ENCODE assay signal across 15 mouse cellular contexts in the genomic region with DNA sequence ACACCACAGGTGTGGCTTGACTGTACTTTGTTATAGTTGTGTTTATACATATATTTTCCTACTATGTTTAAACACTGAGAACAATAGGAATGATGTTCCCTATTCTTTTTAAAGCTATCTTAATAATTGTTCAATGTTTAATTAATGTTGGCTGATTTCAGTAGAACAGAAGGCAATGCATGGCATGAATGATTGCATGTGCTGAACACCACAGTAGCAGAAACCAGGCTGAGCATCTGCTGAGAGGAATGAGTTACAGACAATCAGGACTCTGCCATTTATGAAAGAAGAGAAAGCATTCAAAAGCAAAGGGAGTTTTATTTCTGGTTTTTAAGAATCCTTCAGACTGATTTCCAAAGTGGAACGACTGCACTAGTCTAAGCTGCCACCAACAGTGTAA.
"Had no signal": no experiment of that assay in that cellular context is flagged by ENCODE, and none has a peak within 500 bp of the region (broad histone marks: within the 10 kb centered on the region; RNA-seq: fewer than 3 reads in every experiment).

No protein-coding gene starts in this region.

- H3K4me3 ChIP-seq: limb, embryonic 12.5 days; liver, embryonic 13.5 days; midbrain, embryonic 13.5 days; myocyte; neural tube, embryonic 15.5 days; stomach, embryonic 15.5 days had no signal

- ATAC-seq: intestine, embryonic 16.5 days; midbrain, embryonic 13.5 days had no signal

- H3K36me3 ChIP-seq: limb, embryonic 12.5 days; liver, embryonic 13.5 days; midbrain, embryonic 13.5 days; neural tube, embryonic 15.5 days; stomach, embryonic 15.5 days had no signal

- H3K4me1 ChIP-seq: limb, embryonic 12.5 days; liver, embryonic 13.5 days; midbrain, embryonic 13.5 days; neural tube, embryonic 15.5 days; stomach, embryonic 15.5 days had no signal

- H3K9me3 ChIP-seq: limb, embryonic 12.5 days; liver, embryonic 13.5 days; midbrain, embryonic 13.5 days; neural tube, embryonic 15.5 days; stomach, embryonic 15.5 days had no signal

- DNase-seq: kidney, adult 8-10 months; kidney, postnatal 25 days; liver; liver, embryonic 13.5 days; lung, adult 18-20 months; right cerebral cortex, postnatal 4 days; spleen, adult 18-20 months; thymus, adult 2 months; thymus, postnatal 25 days had no signal

- H3K27me3 ChIP-seq: limb, embryonic 12.5 days; liver, embryonic 13.5 days; midbrain, embryonic 13.5 days; neural tube, embryonic 15.5 days; stomach, embryonic 15.5 days had no signal

- H3K27ac ChIP-seq: limb, embryonic 12.5 days; liver, embryonic 13.5 days; midbrain, embryonic 13.5 days; neural tube, embryonic 15.5 days; stomach, embryonic 15.5 days had no signal

- H3K9ac ChIP-seq: limb, embryonic 12.5 days; liver, embryonic 13.5 days; midbrain, embryonic 13.5 days; neural tube, embryonic 15.5 days; stomach, embryonic 15.5 days had no signal

- H3K4me2 ChIP-seq: limb, embryonic 12.5 days; liver, embryonic 13.5 days; midbrain, embryonic 13.5 days; neural tube, embryonic 15.5 days; stomach, embryonic 15.5 days had no signal
